Mouse (Mus musculus) ovary, postnatal 14 days (tissue): Measurements from ENCODE around the gene Stxbp4.

Experiments used
- DNase-seq: peaks from one replicate; pipeline ENCODE4 v3.0.0; 2022; ENCODE audit warnings: low spot score

Stxbp4 gene

DNA sequence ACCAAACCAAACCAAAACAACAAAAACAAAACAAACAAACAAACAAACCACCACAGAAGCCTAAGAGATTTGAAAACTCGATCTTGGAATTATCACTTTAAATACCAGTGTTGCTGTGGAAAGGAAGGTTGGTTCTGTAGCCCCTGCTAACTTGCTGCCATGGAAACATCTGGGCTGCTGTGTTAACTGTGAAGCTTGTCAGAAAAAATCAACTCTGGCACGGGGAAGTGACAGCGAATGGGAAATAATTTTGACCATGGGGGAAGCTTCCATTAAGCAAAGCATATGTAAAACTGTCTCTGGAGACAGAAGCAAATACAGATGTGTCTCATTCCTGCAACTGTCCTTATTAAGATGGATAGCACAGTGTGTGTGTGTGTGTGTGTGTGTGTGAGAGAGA, 185.8 kb downstream of the Stxbp4 start:
- DNase-seq: no peak

DNA sequence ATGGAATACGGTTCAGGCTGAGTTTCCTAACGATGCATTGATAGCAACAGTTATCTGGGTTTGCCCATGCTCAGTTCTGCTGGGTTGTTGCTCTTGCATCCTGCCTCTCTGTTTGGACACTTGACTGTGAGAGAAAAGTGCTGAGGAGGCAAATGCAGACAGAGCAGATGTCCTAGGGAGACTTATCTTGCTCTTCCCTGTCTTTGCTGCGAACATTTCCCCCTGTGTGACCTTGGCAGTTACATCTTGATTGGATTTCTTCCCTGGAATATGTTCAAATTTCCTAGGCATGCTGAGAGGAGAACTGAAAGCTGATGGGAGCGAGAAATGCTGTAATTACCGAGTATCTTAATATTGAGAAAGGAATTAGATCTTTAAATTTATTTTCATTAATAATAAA, 186.4 kb downstream of the Stxbp4 start:
- DNase-seq: no peak

GRCm38 (mm10) chr11:90442462-90442861, 195.4 kb downstream of the Stxbp4 start:
- no peak for DNase-seq

DNA sequence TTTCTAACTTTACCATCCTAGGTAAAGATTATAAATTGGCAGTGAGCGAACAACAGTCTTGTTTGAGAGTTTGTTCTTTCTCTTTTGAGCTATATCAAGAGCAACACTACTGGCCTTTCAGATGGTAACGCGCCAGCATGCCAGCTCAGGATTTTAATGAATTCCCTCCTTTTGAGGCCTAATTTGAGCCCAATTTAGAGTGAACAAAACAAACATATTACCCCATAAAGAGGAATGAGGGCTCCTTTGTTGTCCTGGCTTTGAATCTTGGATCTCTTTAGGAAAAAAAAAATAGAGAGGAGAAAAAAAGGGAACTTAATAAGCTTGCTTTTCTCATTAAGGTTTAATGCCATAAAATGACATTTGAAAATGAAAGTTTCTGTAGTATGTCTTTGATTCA, 197.0 kb downstream of the Stxbp4 start:
- no peak for DNase-seq

GRCm38 (mm10) chr11:90438768-90439167, 199.1 kb downstream of the Stxbp4 start:
- DNase-seq: no peak
